Mouse (Mus musculus) neutrophil, adult 5-6 weeks (primary cell): ENCODE results near the gene Rhbdl3. TPM values are rescaled to one million over a fixed set of nuclear protein-coding genes. Genes with fewer than 3 reads are reported as not detected.

ENCODE experiments used
- ATAC-seq: fragments of 151-379, 151-347 bp; 2 replicates; pipeline ENCODE4 v1.8.0; 2017; ENCODE audit warnings: mild to moderate bottlenecking, moderate TSS enrichment; ENCODE audit not compliant: insufficient number of reproducible peaks, poor library complexity, low FRiP score, severe bottlenecking; ENCODE audit errors: extremely low read depth
- total RNA-seq: library from RNA; stranded (forward); fragments of 200-1000 nt; gene quantifications from 2 replicates; pipeline ENCODE4 v1.2.3, GENCODE M21; 2017

Gene Rhbdl3
- total RNA-seq, 1 experiment from 2014 or later: not detected

GRCm38 (mm10) chr11:80308537-80308936 is 7.8 kb downstream of the Rhbdl3 start:
- ATAC-seq: no peak

- 0 out of 2 replicates have a peak, but pooled peaks have one; percentile 15 for ATAC-seq
Measured at GRCm38 (mm10) chr11:80311271-80311670, 10.6 kb downstream of the Rhbdl3 start.

- ATAC-seq: no peak
Measured at GRCm38 (mm10) chr11:80312049-80312448, 11.3 kb downstream of the Rhbdl3 start.

DNA sequence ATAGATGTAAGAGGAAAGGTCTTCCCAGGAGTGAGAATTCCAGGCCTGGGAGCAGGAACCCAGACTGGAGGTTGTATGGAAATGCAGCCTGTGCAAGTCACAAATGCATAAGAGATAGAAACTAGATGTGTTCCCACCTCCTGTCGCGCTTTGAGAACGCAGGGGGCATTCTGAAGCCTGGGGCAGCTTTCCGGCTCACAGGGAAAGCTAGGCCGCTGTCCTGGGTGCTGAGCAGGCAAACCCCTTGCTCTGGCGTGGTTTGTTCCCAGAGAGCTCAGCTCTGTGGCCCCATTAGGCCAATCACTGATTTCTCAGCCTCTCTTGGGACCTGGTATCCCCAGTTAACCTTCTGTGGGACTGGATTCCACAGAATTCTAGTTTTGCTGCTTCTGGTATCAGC is 11.9 kb downstream of the Rhbdl3 start:
- ATAC-seq: no peak

DNA sequence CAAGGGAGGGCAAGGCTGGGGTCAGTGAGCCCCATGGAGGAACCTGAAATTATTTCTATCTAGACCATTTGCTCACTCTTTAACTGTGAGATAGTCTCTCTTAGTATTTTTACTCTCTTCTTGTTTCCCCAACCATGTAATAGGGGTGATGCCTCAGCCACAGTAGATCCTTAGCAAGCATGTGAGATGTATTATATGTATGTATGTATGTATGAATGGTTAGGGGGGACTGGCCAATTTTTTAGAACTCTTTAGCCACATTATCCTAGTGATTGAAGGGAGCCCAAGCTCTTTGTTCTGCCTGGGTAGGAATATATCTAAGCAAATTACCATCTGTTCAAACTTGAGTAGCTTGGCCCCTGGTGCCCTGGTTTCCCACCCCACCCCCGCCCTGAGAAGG is 12.8 kb downstream of the Rhbdl3 start:
- no peak for ATAC-seq

DNA sequence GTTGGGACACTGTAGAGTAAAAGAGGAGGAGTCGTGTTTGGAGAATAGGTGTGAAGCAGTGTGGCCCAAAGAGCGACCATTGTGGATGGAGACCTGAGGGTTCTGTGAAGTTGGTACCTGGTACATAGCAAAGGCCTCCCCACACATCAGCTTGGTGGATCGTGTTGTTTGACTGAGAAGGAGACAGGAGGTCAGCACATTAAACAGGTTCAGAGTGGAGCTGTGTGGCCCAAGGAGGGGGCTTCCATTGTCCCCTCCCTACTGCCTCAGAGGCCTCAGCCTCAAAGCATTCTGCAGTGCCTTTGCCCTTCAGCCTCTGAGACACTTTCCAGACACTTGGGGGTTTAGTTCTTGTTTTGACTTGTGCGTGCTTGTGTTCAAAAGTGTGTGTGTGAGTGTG is 13.2 kb downstream of the Rhbdl3 start:
- ATAC-seq: no peak

GRCm38 (mm10) chr11:80315743-80316639 is 15.3 kb downstream of the Rhbdl3 start:
- ATAC-seq: no peak

- ATAC-seq: no peak
Measured at GRCm38 (mm10) chr11:80323255-80323654, 22.5 kb downstream of the Rhbdl3 start.

- no peak for ATAC-seq
Measured at GRCm38 (mm10) chr11:80324636-80325035, 23.9 kb downstream of the Rhbdl3 start.

DNA sequence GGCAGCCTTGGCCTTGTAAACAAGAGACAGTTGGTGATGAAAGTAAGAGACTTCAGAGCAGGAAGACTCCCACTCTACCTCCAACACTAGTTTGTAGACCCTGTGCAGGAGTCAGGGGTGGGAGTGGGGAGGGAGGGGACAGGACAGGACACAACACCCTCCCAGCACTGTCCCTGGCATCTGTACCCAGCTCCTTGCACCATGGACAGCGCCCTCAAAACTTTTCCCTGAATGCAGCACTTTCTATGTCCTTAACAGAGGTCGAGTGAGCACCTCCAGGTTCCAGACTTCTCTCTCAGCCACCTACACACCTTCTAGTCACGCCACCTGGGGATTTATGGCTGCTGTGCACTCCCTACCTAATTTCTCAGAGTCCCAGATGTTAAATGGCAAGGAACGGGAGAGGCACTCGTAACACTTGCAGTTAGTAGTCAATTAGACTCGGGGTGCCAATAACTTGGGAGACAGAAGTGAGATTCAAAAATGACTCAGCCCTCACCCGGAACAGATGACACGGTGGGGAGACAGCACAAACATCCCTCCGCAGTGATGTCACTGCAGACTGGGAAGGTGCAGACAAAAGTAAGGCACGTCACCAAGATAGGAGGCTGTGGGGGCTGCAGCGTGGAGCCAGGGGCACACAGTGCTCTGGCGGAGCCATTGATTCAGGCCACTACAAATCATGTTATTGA is 32.1 kb downstream of the Rhbdl3 start:
- no peak for ATAC-seq

DNA sequence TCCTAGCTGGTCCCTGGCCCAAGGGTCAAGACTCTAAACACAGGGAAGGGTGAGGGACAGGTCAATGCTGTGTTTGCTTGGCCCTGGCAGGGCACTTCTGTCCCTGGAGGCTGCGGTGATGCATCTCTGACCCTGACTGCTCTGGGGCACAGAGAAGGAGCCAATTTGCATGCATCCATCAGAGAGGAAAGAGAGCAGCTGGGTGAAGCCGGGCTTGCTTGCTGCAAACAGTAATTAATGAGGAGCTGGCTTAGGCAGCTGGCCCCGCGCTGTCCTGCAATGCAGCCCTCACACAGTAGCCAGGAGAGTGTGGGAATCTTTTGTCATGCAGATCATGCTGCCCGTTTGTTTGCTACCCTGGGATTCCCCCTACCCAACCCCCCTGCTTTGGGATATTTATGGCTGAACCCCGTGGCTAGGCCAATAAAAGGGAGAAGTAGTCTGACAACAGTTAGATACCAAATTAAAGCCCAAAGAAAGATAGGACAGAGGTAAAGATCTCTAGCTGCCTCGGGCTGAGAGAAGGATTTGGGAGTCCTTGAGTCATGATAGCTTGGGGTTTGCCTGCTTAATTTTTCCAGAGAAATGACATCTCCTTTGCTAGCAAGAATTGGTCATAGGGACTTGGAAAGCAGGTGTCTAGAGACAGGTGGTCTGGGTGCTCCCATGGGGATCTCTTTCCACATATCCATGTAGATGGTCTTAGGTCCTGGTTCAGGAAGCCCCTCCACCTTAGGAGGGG is 35.1 kb downstream of the Rhbdl3 start:
- ATAC-seq: no peak

GRCm38 (mm10) chr11:80336351-80336730 is 35.6 kb downstream of the Rhbdl3 start:
- no peak for ATAC-seq

- ATAC-seq: no peak
Measured at GRCm38 (mm10) chr11:80342482-80342881, 41.8 kb downstream of the Rhbdl3 start.

GRCm38 (mm10) chr11:80351832-80352430 is 51.2 kb downstream of the Rhbdl3 start:
- ATAC-seq: peak; percentile 67; the same call in 1 of the 2 replicates

- no peak for ATAC-seq
Measured at GRCm38 (mm10) chr11:80354832-80355231, 54.1 kb downstream of the Rhbdl3 start.

DNA sequence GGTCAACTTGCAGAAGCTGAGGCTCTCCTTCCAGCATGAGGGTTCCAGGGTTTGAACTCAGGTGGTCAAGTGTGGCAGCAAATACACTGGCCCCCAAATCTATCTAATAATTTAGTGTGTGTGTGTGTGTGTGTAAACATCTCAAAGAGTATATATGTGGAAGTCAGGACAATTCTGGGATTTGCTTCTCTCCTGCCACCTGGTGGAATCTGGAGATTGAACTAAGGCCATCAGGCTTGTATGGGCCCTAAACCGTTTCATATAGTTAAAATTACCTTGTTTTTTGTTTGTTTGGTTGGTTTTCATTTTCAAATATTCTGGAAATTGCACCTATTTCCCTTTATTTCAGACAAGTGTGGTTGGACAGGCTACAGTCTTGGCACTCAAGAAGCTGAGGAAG is 68.2 kb downstream of the Rhbdl3 start:
- no peak for ATAC-seq

DNA sequence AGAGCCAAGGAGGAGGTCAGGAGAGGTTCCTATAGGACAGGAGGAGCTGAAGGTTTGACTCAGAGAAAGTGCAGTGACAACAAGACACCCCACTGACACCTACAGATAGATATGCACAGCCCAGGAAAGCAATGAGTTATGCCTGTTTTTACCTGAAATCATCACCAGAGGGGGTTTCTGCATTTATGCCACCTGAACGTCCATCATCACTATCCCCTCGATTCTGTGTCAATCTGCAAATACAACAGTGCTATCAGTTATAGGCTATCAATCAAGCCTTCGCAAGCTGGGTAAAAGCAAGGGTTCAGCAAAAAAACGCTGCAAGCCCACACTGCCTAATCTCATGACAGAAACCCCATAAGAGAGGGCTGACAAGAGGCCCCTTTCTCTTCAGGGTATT is 75.9 kb downstream of the Rhbdl3 start:
- ATAC-seq: no peak

GRCm38 (mm10) chr11:80377712-80378451 is 77.2 kb downstream of the Rhbdl3 start, which contains the start of gene 5730455P16Rik:
TSS of gene 5730455P16Rik (minus strand) at chr11:80378034.
- peak; percentile 80 for ATAC-seq
